Mouse (Mus musculus) urinary bladder, postnatal 10 days (tissue): ENCODE results near the gene Prkcb.
A peak's percentile ranks its signal among the peaks of the same experiment; 100 is the strongest.

Experiments
- DNase-seq: peaks from one replicate; pipeline ENCODE4 v3.0.0; 2022; ENCODE audit warnings: low spot score

The Prkcb gene

GRCm38 (mm10) chr7:122404571-122405393 lies 116.2 kb downstream of the Prkcb start:
- no peak for DNase-seq

- DNase-seq = no peak
Observed at GRCm38 (mm10) chr7:122406625-122407024, 118.1 kb downstream of the Prkcb start.

GRCm38 (mm10) chr7:122409945-122410344 lies 121.4 kb downstream of the Prkcb start:
- no peak for DNase-seq

DNA sequence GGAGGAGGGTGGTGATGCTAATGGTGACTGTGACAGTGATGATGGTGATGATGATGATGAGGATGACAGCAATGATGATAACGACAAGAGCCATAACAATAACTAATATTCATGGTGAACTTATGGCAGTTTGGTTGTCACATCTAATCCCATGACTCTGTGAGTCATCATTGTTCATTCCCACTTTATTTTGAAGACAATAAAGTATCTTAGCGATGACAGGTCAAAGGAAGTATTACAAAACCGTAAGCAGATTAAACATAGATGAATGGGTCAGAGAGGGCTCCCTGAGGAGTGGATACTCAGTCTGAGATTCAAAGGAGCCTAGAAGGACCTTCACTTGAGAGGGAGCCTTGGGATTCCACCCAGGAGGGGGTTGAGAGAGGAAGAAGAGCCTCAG lies 122.3 kb downstream of the Prkcb start:
- DNase-seq = no peak

DNA sequence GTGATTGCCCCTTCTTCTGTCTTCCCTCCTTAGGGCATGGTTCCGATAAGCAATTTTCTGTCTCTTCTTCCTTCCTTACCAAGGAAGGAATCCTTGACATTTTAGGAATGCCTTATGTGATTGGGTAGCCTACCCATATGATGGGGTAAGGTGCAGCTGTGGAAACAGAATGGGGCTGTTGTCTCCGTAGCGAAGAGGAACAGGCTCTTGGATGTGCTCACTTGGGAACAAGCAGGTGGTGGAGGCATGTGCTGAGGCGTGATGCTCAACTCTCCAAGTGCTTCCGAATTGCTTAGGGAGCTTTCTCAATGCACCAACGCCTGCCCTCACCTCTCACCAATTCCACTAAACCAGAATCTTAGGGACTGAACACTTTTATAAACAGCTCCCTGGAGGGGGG lies 124.7 kb downstream of the Prkcb start:
- DNase-seq = no peak

DNA sequence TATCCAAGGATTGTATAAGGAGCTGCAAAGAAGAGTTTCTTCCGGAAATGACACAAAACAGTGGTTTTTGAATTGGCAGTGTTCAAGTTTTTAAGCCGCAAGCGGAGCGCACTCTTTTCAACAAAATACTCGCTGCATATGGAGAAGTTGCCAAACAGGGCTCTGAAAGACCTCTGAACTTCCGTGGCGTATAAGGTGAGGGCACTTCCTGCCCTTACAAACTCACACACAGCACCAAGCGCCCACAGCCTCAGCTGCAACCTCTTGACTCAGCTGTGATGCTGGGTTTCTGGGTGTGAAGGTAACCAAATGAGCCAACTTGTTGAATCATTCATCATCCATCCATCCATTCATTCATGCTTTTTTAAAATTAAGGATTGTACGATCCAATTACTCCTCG lies 125.6 kb downstream of the Prkcb start:
- DNase-seq = no peak

DNA sequence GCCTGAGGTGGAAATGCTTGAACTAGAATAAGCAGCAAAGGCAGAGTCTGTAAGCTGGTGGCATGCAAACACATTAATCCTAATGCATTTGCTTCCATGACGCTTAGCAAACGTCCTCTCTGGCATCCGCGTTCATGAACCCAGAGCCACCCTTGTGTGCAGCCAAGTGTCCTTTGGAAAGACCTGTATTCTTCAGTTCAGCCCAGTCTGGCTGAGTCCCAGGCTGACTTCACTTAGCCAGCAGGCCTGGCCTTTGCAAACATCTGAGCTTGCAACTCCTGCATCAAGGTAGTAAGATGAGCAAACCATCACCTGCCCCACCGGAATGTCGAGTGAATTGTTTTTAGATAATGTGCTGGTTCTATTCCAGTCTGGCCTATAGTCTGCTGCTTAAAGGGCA lies 126.1 kb downstream of the Prkcb start:
- no peak for DNase-seq

DNA sequence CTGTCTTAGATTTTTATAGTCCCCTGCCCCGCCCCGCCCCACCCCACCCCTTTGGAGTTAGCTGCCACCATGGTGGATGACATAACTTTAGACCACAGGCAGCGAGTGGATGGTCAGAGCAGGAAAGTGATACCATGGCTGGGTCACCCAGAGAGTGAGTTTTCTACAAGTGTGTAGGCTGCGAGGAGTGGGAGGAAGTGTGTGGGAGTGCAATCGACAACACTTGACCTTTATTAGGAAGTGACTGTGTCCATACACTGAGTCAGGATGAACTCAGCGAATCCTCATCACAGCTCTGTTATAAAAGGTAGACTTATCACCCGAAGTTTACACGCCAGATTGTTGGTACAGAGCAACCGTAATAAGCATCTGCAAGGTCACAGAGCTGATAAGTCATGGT lies 126.8 kb downstream of the Prkcb start:
- DNase-seq = no peak

DNA sequence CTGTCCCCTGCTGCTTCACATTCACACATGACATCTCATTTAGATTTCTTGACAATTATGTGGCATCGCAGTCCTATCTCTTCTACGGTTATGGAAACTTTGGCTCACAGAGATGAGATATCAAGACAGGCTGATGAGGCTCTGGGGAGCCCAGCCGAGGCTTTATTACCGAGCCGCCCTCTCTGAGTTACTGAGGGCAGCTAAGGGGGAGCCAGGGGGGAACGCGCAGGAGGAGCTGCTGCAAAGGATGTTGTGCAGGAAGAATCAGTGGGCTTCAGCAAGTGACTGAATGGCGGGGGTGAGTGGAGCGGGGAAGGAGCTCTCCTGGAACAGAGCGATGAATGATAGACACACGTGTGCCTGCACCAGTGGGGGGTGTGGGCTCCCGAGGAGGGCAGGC lies 127.4 kb downstream of the Prkcb start:
- DNase-seq = no peak

- no peak for DNase-seq
Observed at GRCm38 (mm10) chr7:122418551-122418950, 130.0 kb downstream of the Prkcb start.

- DNase-seq = no peak
Observed at GRCm38 (mm10) chr7:122423816-122424215, 135.3 kb downstream of the Prkcb start.

GRCm38 (mm10) chr7:122429134-122429533 lies 140.6 kb downstream of the Prkcb start:
- DNase-seq = no peak

GRCm38 (mm10) chr7:122432401-122432800 lies 143.8 kb downstream of the Prkcb start:
- no peak for DNase-seq

DNA sequence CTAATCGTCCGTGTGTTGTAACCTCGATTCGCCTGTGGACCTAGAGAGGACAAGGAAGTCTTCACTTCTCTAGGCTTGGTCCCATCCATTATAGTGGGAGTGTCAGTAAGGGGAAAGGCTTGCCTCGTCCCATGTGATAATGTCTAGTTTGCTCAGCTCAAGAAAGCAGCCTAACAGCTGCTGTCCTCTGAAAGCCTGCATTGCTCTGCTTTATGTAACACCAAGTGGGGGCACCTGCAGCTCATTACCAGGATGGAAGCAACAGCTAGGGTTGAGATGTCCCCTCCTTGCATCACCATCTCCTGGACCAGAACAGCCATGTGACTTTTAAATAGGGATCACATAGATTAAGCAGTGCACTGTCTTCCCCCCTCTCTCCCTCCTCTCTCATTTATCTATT lies 144.8 kb downstream of the Prkcb start:
- no peak for DNase-seq

DNA sequence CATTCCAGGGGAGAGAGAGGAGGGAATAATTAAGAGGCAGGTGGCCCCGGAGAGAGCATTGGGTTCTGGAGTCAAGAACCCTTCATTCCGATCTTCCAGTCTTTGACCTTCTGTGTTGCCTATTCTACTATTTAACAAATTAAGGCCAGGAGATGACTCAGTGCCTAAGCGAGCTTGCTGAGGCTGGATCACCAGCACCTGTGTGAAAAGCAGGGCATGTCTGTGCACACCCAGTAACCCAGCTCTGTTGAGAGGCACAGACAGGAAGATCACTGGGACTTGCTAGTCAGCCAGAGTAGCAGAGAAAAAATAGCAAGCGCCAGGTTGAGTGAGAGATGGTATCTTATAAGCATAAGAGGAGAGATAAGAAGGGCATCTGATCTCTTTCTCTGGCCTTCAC lies 146.4 kb downstream of the Prkcb start:
- DNase-seq = no peak

GRCm38 (mm10) chr7:122435561-122435960 lies 147.0 kb downstream of the Prkcb start:
- DNase-seq = no peak

DNA sequence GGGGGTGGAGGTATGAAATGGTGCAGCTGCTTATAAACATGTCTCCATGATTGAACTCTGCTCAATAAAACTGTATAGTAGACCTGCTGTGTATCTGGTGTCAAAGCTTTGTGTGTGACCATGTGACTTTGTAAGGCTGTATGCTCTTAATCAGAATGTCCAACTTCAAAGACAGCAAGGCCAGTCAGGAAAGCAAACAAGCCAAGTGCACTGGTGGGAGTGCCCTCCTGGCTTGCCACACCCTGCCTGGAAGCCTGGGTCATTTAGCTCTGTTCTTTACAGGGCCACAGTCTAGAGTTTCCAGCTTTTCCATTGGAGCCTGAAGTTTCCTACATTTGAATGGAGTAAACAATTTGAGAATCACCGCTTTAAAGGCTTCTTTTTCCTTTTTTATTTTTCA lies 148.8 kb downstream of the Prkcb start:
- no peak for DNase-seq

- DNase-seq = no peak
Observed at GRCm38 (mm10) chr7:122445056-122445455, 156.5 kb downstream of the Prkcb start.

GRCm38 (mm10) chr7:122452671-122453070 lies 164.1 kb downstream of the Prkcb start:
- DNase-seq = no peak

GRCm38 (mm10) chr7:122459203-122459965 lies 170.8 kb downstream of the Prkcb start:
- DNase-seq = peak; percentile 62

GRCm38 (mm10) chr7:122460020-122460419 lies 171.5 kb downstream of the Prkcb start:
- no peak for DNase-seq

- DNase-seq = no peak
Observed at GRCm38 (mm10) chr7:122465823-122466549, 177.4 kb downstream of the Prkcb start.

DNA sequence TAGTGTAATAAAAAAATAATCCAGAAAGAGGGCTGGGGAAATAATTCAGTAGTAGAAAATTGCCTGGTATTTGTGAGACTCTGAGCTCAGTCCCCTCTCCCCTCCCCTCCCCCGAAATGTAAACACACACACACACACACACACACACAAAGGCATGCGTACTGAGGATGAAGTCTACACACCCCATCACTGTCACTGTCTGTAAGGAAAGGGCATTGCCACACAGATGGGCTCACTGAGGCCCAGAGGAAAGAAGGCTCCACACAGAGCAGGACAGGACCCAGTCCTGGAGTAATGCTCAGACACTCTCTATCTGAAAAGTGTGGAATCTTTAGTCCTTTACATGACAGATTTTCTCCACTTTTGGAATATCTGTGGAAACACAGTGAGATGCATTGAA lies 178.2 kb downstream of the Prkcb start:
- DNase-seq = no peak
